8 mouse cellular contexts compared by ENCODE assay signal in genomic region chr5:24843841-24844240, GRCm38 (mm10). TPM values are rescaled to one million over a fixed set of nuclear protein-coding genes. Genes with fewer than 3 reads are reported as not detected.
A peak's percentile ranks its signal among the peaks of the same experiment; 100 is the strongest.
DNase-seq lines count a peak whose midpoint lies in the region; ATAC-seq and TF ChIP-seq lines count a peak whose summit lies in the region.
"Had no signal": no experiment of that assay in that cellular context is flagged by ENCODE, and none has a peak within 500 bp of the region (broad histone marks: within the 10 kb centered on the region; RNA-seq: fewer than 3 reads in every experiment).

No protein-coding gene starts in this region.

- no peaks in the 10 kb centered on the region for H3K27me3 ChIP-seq in intestine, embryonic 14.5 days (replicated peaks; ENCODE audit: control insufficient read depth, insufficient read depth, low read length)
- H3K27me3 ChIP-seq in intestine, postnatal 0 days (replicated peaks; ENCODE audit: control insufficient read depth, insufficient read depth, low read length), result no peaks in the 10 kb centered on the region
- H3K27me3 ChIP-seq in MEL (ENCODE audit: control insufficient read depth in 1 of 2, insufficient read depth in 2 of 2, low read length in 2 of 2), result no peaks in the 10 kb centered on the region
- H3K27me3 ChIP-seq in embryonic facial prominence, embryonic 15.5 days, result no peaks in the 10 kb centered on the region
- H3K27me3 ChIP-seq in liver, postnatal 0 days (ENCODE audit: insufficient read depth, low read length), result no peaks in the 10 kb centered on the region

- no peaks in the 10 kb centered on the region for H3K9me3 ChIP-seq in intestine, embryonic 14.5 days (ENCODE audit: control insufficient read depth, low read length)
- H3K9me3 ChIP-seq in intestine, postnatal 0 days (ENCODE audit: control insufficient read depth), result no peaks in the 10 kb centered on the region
- no peaks in the 10 kb centered on the region for H3K9me3 ChIP-seq in MEL (replicated peaks; ENCODE audit: insufficient read depth, low read length)
- H3K9me3 ChIP-seq in embryonic facial prominence, embryonic 15.5 days (replicated peaks), result no peaks in the 10 kb centered on the region
- H3K9me3 ChIP-seq in liver, postnatal 0 days (ENCODE audit: low read length), result no peaks in the 10 kb centered on the region

- WGBS in intestine, embryonic 14.5 days, result 87% methylated on average over 5 of the region's 5 CpGs
- WGBS in intestine, postnatal 0 days, result 80% methylated on average over 5 of the region's 5 CpGs
- WGBS in embryonic facial prominence, embryonic 15.5 days, result 69% methylated on average over 5 of the region's 5 CpGs
- WGBS in liver, postnatal 0 days (ENCODE audit: insufficient replicate concordance), result 81% methylated on average over 5 of the region's 5 CpGs

- H3K4me2 ChIP-seq in intestine, embryonic 14.5 days (ENCODE audit: low read length), result no peak overlapping the region
- H3K4me2 ChIP-seq in intestine, postnatal 0 days (replicated peaks; ENCODE audit: low read depth), result no peak overlapping the region
- no peak overlapping the region for H3K4me2 ChIP-seq in embryonic facial prominence, embryonic 15.5 days (replicated peaks)
- H3K4me2 ChIP-seq in liver, postnatal 0 days (ENCODE audit: low read depth, low read length), result peak overlapping the region; percentile 85

- no peak for DNase-seq in intestine, embryonic 14.5 days (ENCODE audit: low spot score)
- peak; percentile 48 for DNase-seq in MEL (ENCODE audit: low read depth, low spot score)
- DNase-seq in liver, postnatal 0 days, result no peak
- no peak for DNase-seq in embryo, embryonic 10 days (ENCODE audit: low spot score)
- DNase-seq in cerebellum, adult 9-11 months, result no peak
- DNase-seq: adrenal gland, postnatal 25 days had no signal

- H3K79me2 ChIP-seq in MEL (ENCODE audit: control insufficient read depth, insufficient read depth, low read length, poor library complexity), result peaks cover 35% of the 10 kb centered on the region

- TF ChIP-seq POLR2A in MEL (IDR thresholded peaks at IDR 0.05; ENCODE audit: control insufficient read depth in 1 of 2, insufficient read depth in 1 of 2, low read depth in 1 of 2, low read length in 2 of 2, poor library complexity in 1 of 2), result no peak

- no peak overlapping the region for H3K4me3 ChIP-seq in intestine, embryonic 14.5 days (ENCODE audit: low read depth, low read length)
- no peak overlapping the region for H3K4me3 ChIP-seq in intestine, postnatal 0 days (ENCODE audit: low read depth, low read length)
- H3K4me3 ChIP-seq in MEL (ENCODE audit: control insufficient read depth in 1 of 2, insufficient read depth in 1 of 2, low read depth in 2 of 2, low read length in 2 of 2), result peak overlapping the region; percentile 43 to 69; a peak in 2 of 4 replicates
- H3K4me3 ChIP-seq in embryonic facial prominence, embryonic 15.5 days (replicated peaks), result no peak overlapping the region
- no peak overlapping the region for H3K4me3 ChIP-seq in liver, postnatal 0 days (ENCODE audit: low read depth, low read length)

- TF ChIP-seq EP300 in MEL (IDR thresholded peaks at IDR 0.05; ENCODE audit: low read depth in 1 of 2, low read length in 2 of 2), result no peak
- no peak for TF ChIP-seq EP300 in liver, postnatal 0 days (IDR thresholded peaks at IDR 0.05; ENCODE audit: low read depth)

- H3K9ac ChIP-seq in intestine, embryonic 14.5 days (ENCODE audit: low read length), result no peak overlapping the region
- no peak overlapping the region for H3K9ac ChIP-seq in intestine, postnatal 0 days (ENCODE audit: low read depth, low read length)
- H3K9ac ChIP-seq in MEL (ENCODE audit: control insufficient read depth, low read depth, low read length, poor library complexity, severe bottlenecking), result peak overlapping the region; percentile 70
- no peak overlapping the region for H3K9ac ChIP-seq in embryonic facial prominence, embryonic 15.5 days
- H3K9ac ChIP-seq in liver, postnatal 0 days (replicated peaks), result no peak overlapping the region

- no peak for TF ChIP-seq RAD21 in MEL (IDR thresholded peaks at IDR 0.05; ENCODE audit: low read depth, low read length)

- peak overlapping the region; percentile 99; the same call in 1 of the 2 replicates for H3K27ac ChIP-seq in intestine, embryonic 14.5 days (ENCODE audit: low read depth)
- no peak overlapping the region for H3K27ac ChIP-seq in intestine, postnatal 0 days (ENCODE audit: low read depth, low read length)
- H3K27ac ChIP-seq in MEL (ENCODE audit: control insufficient read depth, low read depth, low read length), result peak overlapping the region; percentile 76
- peak overlapping the region; percentile 99; the same call in 1 of the 2 replicates for H3K27ac ChIP-seq in embryonic facial prominence, embryonic 15.5 days (replicated peaks)
- no peak overlapping the region for H3K27ac ChIP-seq in liver, postnatal 0 days (ENCODE audit: low read depth)

- ATAC-seq in intestine, embryonic 14.5 days (replicated peaks; ENCODE audit: low FRiP score, low TSS enrichment, low read depth), result no peak
- ATAC-seq in intestine, postnatal 0 days, result no peak
- ATAC-seq in embryonic facial prominence, embryonic 15.5 days (ENCODE audit: insufficient number of reproducible peaks, low FRiP score, low TSS enrichment, low read depth), result no peak
- no peak for ATAC-seq in liver, postnatal 0 days

- no peak for TF ChIP-seq CTCF in intestine, postnatal 0 days (IDR thresholded peaks at IDR 0.05; ENCODE audit: low read depth)
- no peak for TF ChIP-seq CTCF in MEL (IDR thresholded peaks at IDR 0.05 in 2 of 3, conservative IDR thresholded peaks at IDR 0.05 in 1 of 3; ENCODE audit: control insufficient read depth in 1 of 3, insufficient read depth in 1 of 3, low read depth in 2 of 3, low read length in 3 of 3, poor library complexity in 1 of 3, severe bottlenecking in 1 of 3)
- no peak for TF ChIP-seq CTCF in liver, postnatal 0 days (IDR thresholded peaks at IDR 0.05; ENCODE audit: low read depth)

- H3K36me3 ChIP-seq in intestine, embryonic 14.5 days (ENCODE audit: control insufficient read depth, insufficient read depth, low read length), result no peaks in the 10 kb centered on the region
- no peaks in the 10 kb centered on the region for H3K36me3 ChIP-seq in intestine, postnatal 0 days (ENCODE audit: control insufficient read depth, insufficient read depth)
- peaks cover 0 to 33% of the 10 kb centered on the region in 2 experiments; a peak in 3 of 4 replicates for H3K36me3 ChIP-seq in MEL (ENCODE audit: control insufficient read depth in 1 of 2, insufficient read depth in 2 of 2, low read length in 2 of 2)
- H3K36me3 ChIP-seq in embryonic facial prominence, embryonic 15.5 days, result no peaks in the 10 kb centered on the region
- no peaks in the 10 kb centered on the region for H3K36me3 ChIP-seq in liver, postnatal 0 days (replicated peaks; ENCODE audit: insufficient read depth, low read length)

- H3K4me1 ChIP-seq in intestine, embryonic 14.5 days (replicated peaks; ENCODE audit: control insufficient read depth, insufficient read depth, low read length), result peaks cover 21% of the 10 kb centered on the region
- 0 out of 2 replicates have a peak, but pooled peaks cover 7% of the 10 kb centered on the region for H3K4me1 ChIP-seq in intestine, postnatal 0 days (replicated peaks; ENCODE audit: control insufficient read depth, insufficient read depth, low read length)
- peaks cover 22 to 24% of the 10 kb centered on the region in 2 experiments for H3K4me1 ChIP-seq in MEL (ENCODE audit: control insufficient read depth in 1 of 2, insufficient read depth in 2 of 2, low read length in 2 of 2)
- H3K4me1 ChIP-seq in embryonic facial prominence, embryonic 15.5 days, result peaks cover 21% of the 10 kb centered on the region
- peaks cover 32% of the 10 kb centered on the region for H3K4me1 ChIP-seq in liver, postnatal 0 days (ENCODE audit: insufficient read depth)

TF ChIP-seq in MEL, 35 proteins besides CTCF, POLR2A, EP300 and RAD21:
- TF ChIP-seq MAX (IDR thresholded peaks at IDR 0.05; ENCODE audit: low read length), result no peak
- TF ChIP-seq ETS1 (IDR thresholded peaks at IDR 0.05; ENCODE audit: low read depth, low read length), result no peak
- no peak for TF ChIP-seq E2F4 (IDR thresholded peaks at IDR 0.05; ENCODE audit: borderline replicate concordance, low read depth, low read length)
- TF ChIP-seq ELF1 (IDR thresholded peaks at IDR 0.05; ENCODE audit: low read depth, low read length), result no peak
- no peak for TF ChIP-seq SMC3 (IDR thresholded peaks at IDR 0.05; ENCODE audit: low read depth, low read length)
- no peak for TF ChIP-seq ZMIZ1 (IDR thresholded peaks at IDR 0.05; ENCODE audit: low read depth, low read length)
- no peak for TF ChIP-seq MAZ (IDR thresholded peaks at IDR 0.05; ENCODE audit: low read depth, low read length)
- TF ChIP-seq RCOR1 (IDR thresholded peaks at IDR 0.05; ENCODE audit: low read depth, low read length), result no peak
- no peak for TF ChIP-seq TCF12 (IDR thresholded peaks at IDR 0.05; ENCODE audit: low read depth, low read length)
- TF ChIP-seq GABPA (IDR thresholded peaks at IDR 0.05; ENCODE audit: low read depth, low read length), result no peak
- no peak for TF ChIP-seq UBTF (IDR thresholded peaks at IDR 0.05; ENCODE audit: borderline replicate concordance, insufficient read depth, low read depth, low read length)
- no peak for TF ChIP-seq JUND (IDR thresholded peaks at IDR 0.05; ENCODE audit: low read depth, low read length)
- no peak for TF ChIP-seq ZNF384 (IDR thresholded peaks at IDR 0.05; ENCODE audit: low read depth, low read length)
- TF ChIP-seq NRF1 (IDR thresholded peaks at IDR 0.05; ENCODE audit: insufficient read depth, low read depth, low read length, poor library complexity, severe bottlenecking), result no peak
- TF ChIP-seq POLR2AphosphoS2 (IDR thresholded peaks at IDR 0.05; ENCODE audit: low read length), result no peak
- TF ChIP-seq MYC (IDR thresholded peaks at IDR 0.05; ENCODE audit: low read depth, low read length), result no peak

RNA-seq across cellular contexts. Expression of gene Rheb, which starts 1.4 kb away (rescaled TPM):
- 198 and 224 TPM in 2 replicates for polyA plus RNA-seq in intestine, embryonic 14.5 days (2014; fragmentation: Nextera tagmentation; extraction: Ambion mirVana)
- polyA plus RNA-seq in intestine, postnatal 0 days (2015; fragmentation: Nextera tagmentation; extraction: Ambion mirVana), result 147 and 151 TPM in 2 replicates
- 61.3 and 67.7 TPM in 2 replicates for total RNA-seq in MEL (2012; rRNA removed)
- polyA plus RNA-seq in MEL (2012; ENCODE audit: insufficient read depth in 1 of 2, insufficient read length in 2 of 2, low read depth in 1 of 2, low replicate concordance in 2 of 2, missing spikeins in 1 of 2), result 100 to 1,000 TPM; 114 to 731 TPM
- 200 and 202 TPM in 2 replicates for polyA plus RNA-seq in embryonic facial prominence, embryonic 15.5 days (2015; fragmentation: Nextera tagmentation; extraction: Ambion mirVana)
- 79.6 and 80.0 TPM in 2 replicates for polyA plus RNA-seq in liver, postnatal 0 days (2015; fragmentation: Nextera tagmentation; extraction: Ambion mirVana)

Comparison
In these comparisons a context has a peak if more than half of its experiments do, and no peak if none do; other contexts are left out.
1. H3K27ac ChIP-seq: peak in intestine, embryonic 14.5 days (single experiment), MEL (single experiment) and embryonic facial prominence, embryonic 15.5 days (single experiment); none in intestine, postnatal 0 days (single experiment) and liver, postnatal 0 days (single experiment).
2. H3K4me3 ChIP-seq: peak in MEL (2 of 2); none in intestine, embryonic 14.5 days (single experiment), intestine, postnatal 0 days (single experiment), embryonic facial prominence, embryonic 15.5 days (single experiment) and liver, postnatal 0 days (single experiment).